Mouse (Mus musculus): Measurements from ENCODE around the gene Slc7a11. TPM values are rescaled to one million over a fixed set of nuclear protein-coding genes. Genes with fewer than 3 reads are reported as not detected.

The Slc7a11 gene
- polyA plus RNA-seq, 1 experiment: 0.02 TPM

DNA sequence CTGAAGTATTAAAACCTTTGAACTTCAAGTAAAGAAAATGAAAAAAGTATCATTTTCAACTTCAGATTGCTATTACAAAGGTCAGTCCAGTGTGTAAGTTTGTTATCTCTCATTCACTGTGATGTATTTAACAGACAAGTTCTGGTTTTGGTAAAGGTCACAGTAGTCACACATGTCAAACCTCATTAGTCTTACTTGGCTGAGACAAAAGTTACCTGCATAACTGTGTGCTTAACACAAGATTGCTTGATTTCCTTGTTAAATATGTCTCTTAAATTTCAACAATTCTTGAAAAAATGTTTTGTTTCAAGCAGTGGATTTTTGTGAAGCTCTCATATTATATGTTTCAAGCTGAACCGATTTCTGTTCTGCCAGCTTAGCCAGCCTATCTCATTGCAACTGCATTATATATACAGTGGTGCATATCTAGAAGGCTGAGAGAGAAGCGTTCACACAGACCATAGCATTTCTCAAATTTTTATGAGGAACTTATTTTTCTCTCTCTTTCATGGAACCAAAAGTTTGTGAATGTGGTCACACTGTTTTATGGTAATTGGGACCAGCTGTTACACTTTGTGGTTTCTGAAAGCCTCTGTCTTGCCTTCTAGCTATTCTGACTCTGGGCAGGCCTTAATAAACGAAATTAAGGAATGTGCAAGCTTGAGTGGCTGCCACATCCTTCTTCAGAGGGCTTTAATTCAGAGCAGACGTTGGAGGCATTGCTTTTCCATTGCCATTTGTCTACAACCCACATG is 514.7 kb downstream of the Slc7a11 start:
- TF ChIP-seq GATA1 (IDR thresholded peaks at IDR 0.05; ENCODE audit: low read length): no peak

DNA sequence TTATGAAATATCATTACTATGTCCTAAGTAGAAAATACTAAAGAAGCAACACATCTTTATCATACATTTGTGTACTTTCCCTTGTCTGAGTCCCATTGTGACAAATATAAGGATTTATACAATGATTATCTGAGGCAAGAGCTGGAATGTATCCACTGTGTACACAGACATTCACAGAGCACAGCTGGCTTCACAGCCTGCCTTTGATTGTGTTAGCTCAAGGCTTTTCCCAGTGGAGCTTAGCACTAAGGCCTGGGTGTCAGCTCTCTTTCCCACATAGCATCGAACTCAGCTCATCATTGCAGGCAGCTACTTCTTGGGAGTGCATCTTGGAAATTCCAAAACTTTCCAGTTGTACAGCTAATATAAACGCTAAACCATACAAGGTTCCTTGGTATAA is 529.5 kb downstream of the Slc7a11 start:
- TF ChIP-seq GATA1 (IDR thresholded peaks at IDR 0.05; ENCODE audit: low read length): no peak

DNA sequence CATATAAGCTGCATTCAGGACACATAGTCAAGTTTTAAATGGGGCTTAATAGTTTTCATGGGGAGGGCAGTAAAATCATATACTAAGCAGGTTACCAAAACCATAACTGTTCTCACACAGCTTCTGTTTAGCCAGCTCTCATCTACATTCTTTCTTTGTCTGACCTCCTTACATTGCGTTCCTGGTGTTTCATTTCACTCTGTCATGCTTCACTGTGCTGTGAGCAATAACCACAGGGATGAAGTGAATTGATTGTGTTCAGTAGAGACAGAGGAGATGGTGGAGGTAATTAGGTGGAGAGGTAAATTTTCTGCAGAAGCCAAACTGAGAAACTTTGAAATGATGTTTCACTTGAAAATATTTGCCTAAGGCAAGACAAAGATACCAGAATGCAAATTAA is 532.5 kb downstream of the Slc7a11 start:
- no peak for TF ChIP-seq GATA1 (IDR thresholded peaks at IDR 0.05; ENCODE audit: low read length)

DNA sequence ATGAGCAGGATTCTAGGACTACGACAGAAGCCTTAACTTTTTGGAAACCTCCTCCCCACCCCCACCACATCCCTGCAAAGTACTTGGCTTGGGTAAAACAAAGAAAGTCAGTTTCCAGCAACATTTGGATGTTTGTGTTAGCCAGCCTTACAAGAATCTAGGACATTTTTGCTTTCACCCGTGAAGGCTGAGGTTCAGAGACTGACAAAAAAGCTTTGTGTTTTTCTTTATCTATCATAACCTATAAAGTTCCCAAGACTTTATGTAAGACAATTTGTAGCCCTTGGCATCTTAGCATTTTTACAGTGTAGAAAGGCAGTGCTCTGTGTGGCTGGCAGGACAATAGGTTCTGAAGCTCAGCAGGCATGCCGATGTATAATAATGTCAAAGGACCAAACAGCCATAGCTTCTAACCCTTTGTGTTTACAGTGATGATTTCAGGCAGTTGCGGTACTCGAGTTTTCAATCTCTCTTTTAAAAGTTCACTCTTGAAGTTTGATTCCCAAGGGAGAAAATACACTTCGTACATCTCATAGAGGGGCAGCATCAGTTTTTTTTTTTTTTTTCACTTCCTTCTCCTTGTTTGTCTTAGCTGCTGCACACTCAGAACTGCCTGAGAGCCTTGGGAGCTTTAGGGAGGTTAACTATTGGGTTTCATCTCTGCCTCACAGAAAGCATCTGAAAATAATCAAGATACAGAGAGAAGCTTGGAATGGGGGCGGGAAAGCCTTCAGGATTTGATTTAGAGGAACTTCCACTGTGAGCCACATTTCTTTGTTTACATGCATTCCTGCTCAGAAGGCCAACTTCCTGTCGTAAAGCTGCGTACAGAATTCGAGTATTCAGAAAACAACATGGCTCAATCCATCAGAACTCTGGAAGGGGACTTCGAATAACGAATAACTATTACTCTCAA is 534.7 kb downstream of the Slc7a11 start:
- no peak for TF ChIP-seq GATA1 (IDR thresholded peaks at IDR 0.05; ENCODE audit: low read length)

DNA sequence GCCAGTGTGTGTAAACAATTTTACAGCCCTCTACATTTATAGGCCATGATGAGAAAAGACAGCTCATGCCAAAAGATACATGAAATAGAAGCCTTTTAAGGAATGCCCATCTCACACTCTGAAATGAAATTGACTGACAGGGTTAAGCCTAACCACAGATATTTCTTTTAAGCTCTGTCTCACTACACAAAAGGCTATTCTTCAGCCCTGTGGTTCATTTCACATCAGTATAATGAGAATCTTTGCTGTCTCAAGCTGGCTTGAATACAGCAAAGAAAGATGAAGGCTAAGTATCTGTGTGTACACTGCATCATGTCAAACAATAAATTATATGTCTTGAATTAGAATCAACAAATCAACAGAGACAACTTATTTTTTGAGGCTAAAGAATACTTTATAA is 549.5 kb downstream of the Slc7a11 start:
- no peak for TF ChIP-seq GATA1 (IDR thresholded peaks at IDR 0.05; ENCODE audit: low read length)

DNA sequence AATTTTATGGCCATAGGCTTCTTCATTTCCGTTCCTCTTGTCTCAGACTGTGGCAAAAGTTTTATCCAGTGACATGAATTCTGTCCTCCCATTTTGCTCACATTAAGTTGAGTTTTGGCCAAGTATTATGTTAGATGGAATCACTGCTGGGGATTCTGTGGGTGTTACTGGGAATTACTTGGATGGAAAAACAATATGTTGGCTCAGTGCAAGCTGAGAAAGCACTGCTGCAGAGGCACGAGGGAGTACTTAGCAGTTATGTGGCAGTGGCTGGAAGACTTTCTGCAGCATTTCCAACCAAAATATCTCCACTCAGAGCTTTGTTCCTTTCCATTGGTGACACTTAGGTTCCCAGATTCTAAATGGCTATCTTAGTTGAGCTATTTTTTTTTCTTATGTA is 556.1 kb downstream of the Slc7a11 start:
- no peak for TF ChIP-seq GATA1 (IDR thresholded peaks at IDR 0.05; ENCODE audit: low read length)

DNA sequence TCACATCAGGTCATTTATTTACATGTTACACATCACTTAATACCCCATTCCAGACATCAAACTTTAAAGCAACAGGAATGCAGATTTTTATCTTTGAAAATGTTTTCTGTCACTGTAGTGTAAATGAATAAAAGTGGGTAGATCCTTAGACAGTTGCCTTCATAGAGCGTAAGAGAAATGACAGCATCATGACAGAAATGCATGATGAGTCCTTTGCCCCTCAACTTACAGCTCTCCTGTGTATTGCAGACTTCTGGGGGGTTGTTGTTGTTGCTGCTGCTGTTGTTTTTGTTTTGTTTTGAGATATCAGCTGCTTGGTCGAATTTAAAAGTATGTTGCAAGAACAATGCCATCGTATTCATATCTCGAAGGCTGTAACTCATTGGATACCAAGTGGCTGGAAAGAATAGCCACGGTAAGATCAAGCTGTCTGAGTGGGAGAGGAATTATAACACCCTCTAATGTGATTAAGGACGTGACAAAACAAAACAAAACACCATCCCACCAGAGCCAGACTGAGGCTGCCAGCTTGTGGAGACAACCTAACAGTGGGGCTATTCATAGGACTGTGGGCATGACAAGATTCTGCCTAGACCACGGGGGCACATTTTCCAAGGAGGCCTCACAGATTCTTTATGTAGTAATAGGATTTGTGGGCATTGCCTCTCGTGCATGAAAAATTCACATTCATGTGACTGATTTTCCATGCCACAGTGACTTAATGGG is 557.0 kb downstream of the Slc7a11 start:
- no peak for TF ChIP-seq GATA1 (IDR thresholded peaks at IDR 0.05; ENCODE audit: low read length)

DNA sequence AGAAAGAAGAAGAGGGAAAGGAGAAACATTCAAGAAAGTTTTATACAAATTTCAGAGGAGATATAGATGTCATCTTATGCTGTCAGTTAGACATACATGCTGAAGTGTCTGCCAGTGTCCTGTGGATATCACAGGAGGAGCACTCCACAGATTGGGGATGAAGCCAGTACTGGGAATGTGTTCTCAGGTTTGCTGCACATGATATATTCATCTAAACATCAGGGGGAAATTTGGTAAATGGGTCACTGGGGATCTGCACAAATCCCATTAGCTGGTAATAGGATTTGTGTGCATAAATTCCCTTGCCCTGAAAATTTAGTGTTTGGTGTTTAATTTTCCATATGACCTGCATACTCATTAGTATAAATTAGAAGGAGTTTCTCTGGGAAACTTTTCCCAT is 562.9 kb downstream of the Slc7a11 start:
- TF ChIP-seq GATA1 (IDR thresholded peaks at IDR 0.05; ENCODE audit: low read length): no peak

DNA sequence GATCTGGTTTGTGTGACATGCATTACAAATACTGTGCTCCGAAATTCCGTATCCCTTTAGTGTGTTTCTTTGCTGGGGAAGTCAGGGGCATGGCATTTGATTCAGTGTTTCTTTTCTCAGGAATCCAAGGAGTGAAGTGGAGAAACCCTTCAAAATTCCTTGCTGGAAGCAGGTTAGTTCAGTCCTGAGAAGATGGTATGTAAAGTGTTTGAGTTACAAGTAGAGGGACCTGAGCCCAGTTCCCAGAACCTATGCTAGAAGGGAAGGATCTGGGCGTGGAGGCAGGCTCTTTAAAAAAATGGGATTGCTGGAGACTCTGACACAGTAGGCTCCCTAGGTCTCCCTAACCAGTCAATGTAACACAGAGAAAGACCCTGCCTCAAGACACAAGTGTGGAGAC is 572.6 kb downstream of the Slc7a11 start:
- TF ChIP-seq GATA1 (IDR thresholded peaks at IDR 0.05; ENCODE audit: low read length): no peak

DNA sequence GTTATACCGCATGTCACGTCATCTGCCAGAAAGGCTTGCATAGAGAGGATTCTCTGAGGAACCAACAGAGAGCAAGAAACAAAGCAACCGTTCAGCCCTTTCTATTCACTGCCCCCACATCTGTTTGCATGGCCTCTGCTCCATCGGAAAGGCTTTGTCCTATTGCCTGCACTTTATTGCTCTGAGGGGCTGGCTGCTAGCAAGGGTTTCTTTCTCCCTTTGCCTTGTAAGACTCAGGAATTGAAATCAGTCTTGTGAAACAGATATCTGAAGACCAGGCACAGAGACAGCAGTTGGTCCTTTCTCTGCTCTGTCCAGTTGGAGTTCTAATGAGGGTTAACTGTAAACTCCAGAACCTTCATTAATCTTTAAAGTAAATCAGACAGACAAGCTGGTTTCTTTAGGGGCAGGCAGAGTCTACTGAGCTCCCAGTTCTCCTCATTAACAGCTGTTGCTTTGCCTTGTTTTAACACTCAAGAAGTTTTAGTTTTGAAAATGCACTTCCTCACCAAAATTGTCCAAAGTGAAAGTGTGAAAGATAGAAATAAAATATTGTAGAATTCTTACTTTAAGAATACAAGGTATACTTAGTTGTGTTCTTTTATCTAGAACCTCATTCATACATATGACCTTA is 575.3 kb downstream of the Slc7a11 start:
- no peak for TF ChIP-seq GATA1 (IDR thresholded peaks at IDR 0.05; ENCODE audit: low read length)

DNA sequence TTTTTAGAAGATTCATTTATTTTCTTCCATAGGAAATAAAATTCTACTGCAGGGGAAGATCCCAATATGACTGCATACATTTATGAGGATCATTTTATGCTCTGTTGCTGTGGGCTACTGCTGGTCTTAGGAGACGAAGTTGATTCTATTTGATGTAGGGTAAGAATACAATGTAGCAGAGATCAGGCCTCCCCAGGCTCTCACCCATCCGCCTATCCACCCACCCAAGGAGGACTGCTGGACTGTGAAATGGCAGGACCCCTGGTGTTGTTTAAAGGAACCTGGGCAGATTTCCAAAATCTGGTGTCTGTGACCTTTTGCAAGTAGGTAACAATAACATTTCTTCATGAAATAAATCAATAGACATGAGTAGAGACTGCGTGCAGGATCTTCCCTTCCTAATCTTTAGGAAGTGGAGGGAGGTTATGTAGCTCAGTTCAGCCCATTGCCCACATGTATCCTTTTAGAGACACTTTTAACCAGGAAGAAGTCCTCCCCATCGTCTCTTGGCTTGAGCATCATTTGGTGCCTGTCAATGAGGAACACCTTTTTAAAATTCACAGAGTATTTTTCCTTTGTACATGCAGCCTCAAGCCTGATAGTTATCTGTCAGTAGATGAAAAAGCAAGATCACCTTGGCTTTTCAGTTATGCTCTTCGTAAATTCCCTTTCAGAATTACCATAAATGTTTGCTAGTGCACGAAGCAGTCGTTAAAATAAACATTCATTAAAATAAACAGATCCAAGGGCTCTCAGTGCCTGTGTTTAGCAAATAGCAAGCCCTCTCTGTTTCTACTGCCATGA is 576.1 kb downstream of the Slc7a11 start:
- TF ChIP-seq GATA1 (IDR thresholded peaks at IDR 0.05; ENCODE audit: low read length): no peak

DNA sequence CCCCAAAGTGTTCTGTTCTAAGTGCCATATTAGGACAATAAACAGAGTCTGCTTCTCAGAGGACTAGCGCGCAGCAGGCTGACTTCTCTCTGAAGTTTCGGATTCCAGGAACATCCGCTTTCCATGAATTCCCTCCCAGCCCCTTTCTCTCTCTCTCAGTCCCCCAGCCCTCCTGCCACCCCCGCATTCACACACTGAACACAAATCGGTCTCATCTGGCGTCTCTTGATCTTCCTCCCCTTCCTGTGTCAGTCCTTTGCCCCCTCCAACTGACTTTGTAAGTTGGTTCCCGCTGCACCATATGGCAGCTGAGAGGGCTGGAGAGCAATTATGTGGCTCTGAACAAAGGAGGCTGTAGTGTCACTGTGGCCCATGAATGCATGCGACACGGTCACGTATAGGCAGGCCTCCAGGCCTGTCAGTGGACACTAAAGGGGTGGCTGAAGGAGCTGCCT is 577.3 kb downstream of the Slc7a11 start:
- no peak for TF ChIP-seq GATA1 (IDR thresholded peaks at IDR 0.05; ENCODE audit: low read length)

DNA sequence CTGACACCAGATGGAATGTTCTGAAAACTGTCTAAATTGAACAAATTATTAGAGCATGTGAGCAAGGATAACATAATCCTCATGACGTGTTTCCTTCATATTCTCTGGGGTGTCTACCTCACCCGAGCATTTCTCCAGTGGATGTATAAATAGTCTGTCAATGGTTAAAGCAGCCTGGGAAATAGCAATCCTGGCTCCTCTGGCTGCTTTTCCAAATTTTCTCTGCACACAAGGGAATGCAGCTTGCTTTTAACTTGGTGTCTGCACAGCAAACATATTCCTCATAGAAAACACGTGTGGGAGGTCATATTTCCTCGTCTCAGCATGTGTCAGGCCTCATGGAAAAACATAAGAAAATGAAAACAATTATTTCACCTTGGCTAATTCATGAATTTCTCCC is 586.6 kb downstream of the Slc7a11 start:
- no peak for TF ChIP-seq GATA1 (IDR thresholded peaks at IDR 0.05; ENCODE audit: low read length)

DNA sequence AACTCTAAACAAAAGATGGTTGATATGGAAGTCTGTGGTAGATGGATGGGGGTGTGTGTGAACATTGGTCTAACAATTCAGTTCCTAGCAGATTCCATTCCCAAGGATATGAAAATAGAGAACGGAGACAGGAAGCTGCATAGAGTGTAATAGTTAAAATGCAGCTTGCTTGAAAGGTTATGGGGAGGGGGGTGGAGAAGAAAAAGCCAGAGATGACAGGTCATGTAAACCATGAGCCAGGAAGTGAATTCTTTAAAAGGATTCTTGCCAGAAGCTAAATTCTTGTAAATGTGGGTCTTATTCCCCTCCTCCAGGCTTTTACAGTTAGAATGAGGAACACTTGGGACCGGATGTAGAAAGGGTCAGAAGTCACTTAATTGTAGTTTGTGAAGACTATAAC is 589.1 kb downstream of the Slc7a11 start:
- TF ChIP-seq GATA1 (IDR thresholded peaks at IDR 0.05; ENCODE audit: low read length): no peak

DNA sequence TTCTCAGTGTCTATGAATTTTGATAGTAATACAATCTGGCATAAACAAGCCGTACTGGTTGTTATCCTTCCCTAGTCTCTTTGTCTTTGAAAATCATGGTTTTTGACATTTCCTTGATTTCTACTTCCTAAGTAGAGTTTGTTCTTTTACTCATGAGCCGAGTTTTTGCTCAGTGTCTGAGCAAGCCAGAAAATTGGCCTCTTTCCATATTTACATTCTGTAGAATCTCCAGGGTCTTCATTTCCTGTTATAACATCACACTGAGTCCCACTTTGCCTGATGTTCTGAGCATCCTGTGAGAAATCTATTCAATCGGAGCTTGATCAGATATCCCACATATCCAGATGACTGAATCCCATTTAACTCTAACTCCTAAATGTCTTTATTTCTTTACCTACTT is 600.4 kb downstream of the Slc7a11 start:
- TF ChIP-seq GATA1 (IDR thresholded peaks at IDR 0.05; ENCODE audit: low read length): no peak

All from G1E-ER4 (cell line).